Mouse (Mus musculus) neural tube, embryonic 12.5 days (tissue): Measurements from ENCODE around the gene LTO1. TPM values are rescaled to one million over a fixed set of nuclear protein-coding genes. Genes with fewer than 3 reads are reported as not detected.

Experiments
- ATAC-seq: fragments of 200-750 bp; cut with Nextera tagmentation; 2 replicates; pipeline ENCODE4 v1.8.0; 2017; ENCODE audit warnings: low read depth, mild to moderate bottlenecking, moderate TSS enrichment, moderate library complexity; ENCODE audit not compliant: low FRiP score
- H3K27ac ChIP-seq: fragments of 300-500 bp; sonication (generic); 2 replicates; pipeline ENCODE4 v1.5.1; 2016
- H3K27me3 ChIP-seq: fragments of 300-500 bp; sonication (generic); replicated peaks from 2 replicates; pipeline ENCODE4 v1.6.1; 2016; ENCODE audit warnings: mild to moderate bottlenecking
- H3K36me3 ChIP-seq: fragments of 300-500 bp; sonication (generic); 2 replicates; pipeline ENCODE4 v1.6.1; 2016; ENCODE audit warnings: mild to moderate bottlenecking
- H3K4me1 ChIP-seq: fragments of 300-500 bp; sonication (generic); 2 replicates; pipeline ENCODE4 v1.6.1; 2016
- H3K4me2 ChIP-seq: fragments of 300-500 bp; sonication (generic); replicated peaks from 2 replicates; pipeline ENCODE4 v1.6.1; 2016; ENCODE audit warnings: mild to moderate bottlenecking
- H3K4me3 ChIP-seq: fragments of 300-500 bp; sonication (generic); 2 replicates; pipeline ENCODE4 v1.5.1; 2016
- H3K9ac ChIP-seq: fragments of 300-500 bp; sonication (generic); 2 replicates; pipeline ENCODE4 v1.6.1; 2016; ENCODE audit warnings: mild to moderate bottlenecking
- H3K9me3 ChIP-seq: fragments of 300-500 bp; sonication (generic); 2 replicates; pipeline ENCODE4 v1.6.1; 2016; ENCODE audit warnings: mild to moderate bottlenecking
- WGBS: fragments of 180-500 bp; shearing (Covaris S2); methylation state at CpG from one replicate; pipeline ENCODE4 v1.1.7; 2016; 5-methylcytosine and 5-hydroxymethylcytosine counted together
- polyA plus RNA-seq: library from polyadenylated mRNA; unstranded; fragments of >200 nt; fragmentation: Nextera tagmentation; extraction: Ambion mirVana; gene quantifications from 2 replicates; pipeline ENCODE4 v1.2.1, GENCODE M21; 2016

LTO1 gene
- polyA plus RNA-seq, 1 experiment from 2014 or later = 36.7 TPM

DNA sequence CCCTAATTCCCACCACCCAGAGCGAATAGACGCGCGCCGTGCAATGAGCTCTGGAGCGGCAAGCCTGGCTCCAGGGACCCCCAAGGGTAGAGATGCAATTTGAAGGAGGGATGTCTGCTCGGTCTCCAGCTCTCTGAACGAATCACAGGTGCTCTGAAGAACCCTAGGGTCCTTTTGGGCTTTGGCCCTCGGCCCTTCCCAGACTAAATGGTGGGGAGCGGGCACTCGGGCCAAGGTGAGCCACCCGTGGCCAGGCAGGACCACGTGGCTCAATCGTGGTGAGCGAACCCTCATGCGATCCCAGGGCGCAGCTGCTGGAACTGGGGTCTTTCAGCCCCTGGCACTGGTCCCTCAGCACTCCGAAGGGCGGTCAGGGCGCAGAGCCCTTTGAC is 27.8 kb downstream of the LTO1 start:
- no peak for ATAC-seq
- Histone ChIP-seq H3K4me3 (peak overlapping the region; percentile 31), H3K9me3 (no peaks in the 10 kb centered on the region), H3K4me1 (peaks cover 45% of the 10 kb centered on the region), H3K27me3 (peaks cover 27% of the 10 kb centered on the region), H3K9ac (0 out of 2 replicates have a peak overlapping the region, but pooled peaks have one; percentile 35), H3K36me3 (no peaks in the 10 kb centered on the region), H3K27ac (no peak overlapping the region), H3K4me2 (peak overlapping the region; percentile 80)
- WGBS = under 1% methylated on average over 20 of the region's 20 CpGs

DNA sequence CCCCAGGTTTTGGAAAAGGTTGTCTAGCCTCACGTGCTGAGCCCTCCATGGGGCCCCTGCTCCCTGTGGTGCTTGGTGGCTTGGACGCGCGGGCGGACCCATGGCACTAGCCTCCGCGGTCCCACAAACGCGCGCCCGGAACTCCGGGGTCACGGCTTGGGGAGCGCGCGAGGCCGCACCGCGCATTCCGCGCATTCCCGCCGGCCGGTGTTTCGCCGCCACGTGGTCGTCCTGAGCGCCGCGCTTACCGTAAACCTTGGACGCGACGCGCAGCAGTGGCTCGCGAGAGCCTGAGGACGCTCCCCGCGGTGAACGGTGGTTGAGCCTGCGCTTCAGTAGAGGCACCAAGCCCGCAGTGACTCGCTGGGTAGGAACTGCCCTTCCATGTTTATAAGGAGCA is 28.4 kb downstream of the LTO1 start:
- peaks cover 27% of the 10 kb centered on the region for H3K27me3 ChIP-seq
- under 1% methylated on average over 45 of the region's 45 CpGs for WGBS
- H3K9ac ChIP-seq = 0 out of 2 replicates have a peak overlapping the region, but pooled peaks have one; percentile 35
- peak overlapping the region; percentile 31 for H3K4me3 ChIP-seq
- ATAC-seq = 0 out of 2 replicates have a peak, but pooled peaks have one; percentile 5
- peak overlapping the region; percentile 80 for H3K4me2 ChIP-seq
- H3K27ac ChIP-seq = no peak overlapping the region
- no peaks in the 10 kb centered on the region for H3K9me3 ChIP-seq
- H3K4me1 ChIP-seq = peaks cover 42% of the 10 kb centered on the region
- no peaks in the 10 kb centered on the region for H3K36me3 ChIP-seq

DNA sequence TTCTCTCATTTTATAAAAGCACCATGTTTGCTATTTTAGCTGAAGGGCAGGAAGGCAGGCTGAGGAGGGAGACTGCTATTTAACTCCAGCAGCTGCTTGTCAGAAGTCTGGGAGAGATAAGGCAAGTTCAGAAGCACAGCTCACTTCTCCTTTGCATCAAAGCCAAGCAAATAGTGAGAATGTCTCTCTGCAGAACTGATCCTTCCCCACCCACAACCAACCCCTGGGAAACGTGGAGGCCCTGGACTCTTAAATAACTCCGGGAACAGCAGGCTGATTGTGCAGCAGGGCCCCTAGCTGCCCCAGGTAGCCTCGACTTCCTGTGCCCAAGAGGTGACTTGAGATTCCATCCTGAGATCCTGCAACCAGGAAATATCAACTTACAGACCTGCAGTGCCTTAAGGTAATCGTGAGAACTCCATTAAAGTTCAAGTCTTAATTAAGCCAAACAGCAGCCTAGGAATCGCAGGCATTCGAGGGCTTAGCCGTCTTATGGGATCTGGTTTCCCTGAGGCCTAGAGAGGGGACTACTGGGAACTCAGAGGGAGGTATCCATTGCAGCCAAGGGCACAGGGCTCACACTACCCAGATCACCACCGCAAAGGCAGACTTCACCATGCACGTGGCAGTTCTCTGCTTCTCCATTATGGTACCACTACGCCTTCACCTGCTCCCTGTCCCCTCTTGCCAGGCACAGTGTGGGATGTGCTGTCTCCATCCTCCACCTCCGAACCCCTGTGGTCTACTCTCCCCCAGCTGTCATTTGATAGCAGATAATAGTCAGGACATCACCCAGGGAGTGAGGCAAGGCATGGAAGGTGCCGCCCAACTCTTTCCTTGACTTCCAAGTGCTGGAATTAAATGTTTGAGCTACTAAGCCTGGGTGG is 43.9 kb downstream of the LTO1 start:
- H3K27ac ChIP-seq = no peak overlapping the region
- no peak for ATAC-seq
- H3K4me1 ChIP-seq = no peaks in the 10 kb centered on the region
- no peaks in the 10 kb centered on the region for H3K9me3 ChIP-seq
- no peaks in the 10 kb centered on the region for H3K36me3 ChIP-seq
- no peaks in the 10 kb centered on the region for H3K27me3 ChIP-seq
- WGBS = 68% methylated on average over 12 of the region's 12 CpGs
- H3K4me2 ChIP-seq = no peak overlapping the region
- no peak overlapping the region for H3K4me3 ChIP-seq
- no peak overlapping the region for H3K9ac ChIP-seq

DNA sequence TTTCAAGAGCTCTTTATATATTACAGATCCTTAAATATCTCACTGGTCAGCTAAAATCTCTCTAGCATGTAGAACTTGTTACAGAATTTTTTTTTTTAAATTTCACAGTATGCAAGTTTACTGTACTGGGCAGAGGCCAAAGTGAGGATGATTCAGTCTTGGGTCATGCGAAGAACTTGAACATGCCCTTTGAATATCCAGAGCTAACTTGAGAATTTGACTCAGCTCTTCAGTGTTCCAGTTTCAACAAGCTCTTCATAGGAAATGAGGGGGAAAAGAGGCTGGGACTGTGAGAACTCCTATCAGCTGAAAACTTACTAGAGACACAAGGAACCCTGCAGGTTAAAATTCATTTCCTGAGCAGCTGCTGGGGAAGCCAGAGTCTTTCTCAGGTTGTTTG is 49.0 kb downstream of the LTO1 start:
- H3K27ac ChIP-seq = no peak overlapping the region

DNA sequence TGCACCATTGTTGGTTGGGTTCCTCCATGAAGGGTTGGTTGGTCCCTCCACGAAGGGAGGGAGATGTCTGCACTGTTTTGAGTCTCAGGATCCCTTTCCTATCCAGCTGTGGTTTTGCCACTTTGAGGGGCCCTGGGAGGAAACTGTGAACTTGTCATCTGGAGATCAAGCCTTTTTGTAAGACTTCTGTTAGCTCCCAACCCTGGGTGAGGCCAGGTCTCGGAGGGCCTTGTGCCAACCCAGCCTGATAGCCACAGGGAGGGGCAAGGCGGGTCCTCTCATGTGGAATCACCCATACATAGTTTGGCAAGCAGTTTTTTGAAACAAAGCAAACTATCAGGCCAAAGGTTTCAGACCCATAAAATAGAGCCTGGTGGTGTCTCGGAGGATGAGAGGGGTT is 49.4 kb downstream of the LTO1 start:
- no peak overlapping the region for H3K4me2 ChIP-seq
- H3K4me1 ChIP-seq = no peaks in the 10 kb centered on the region
- H3K27ac ChIP-seq = no peak overlapping the region
- no peaks in the 10 kb centered on the region for H3K9me3 ChIP-seq
- no peaks in the 10 kb centered on the region for H3K27me3 ChIP-seq
- no peak for ATAC-seq
- no peak overlapping the region for H3K4me3 ChIP-seq
- H3K9ac ChIP-seq = no peak overlapping the region
- 81% methylated on average over 4 of the region's 4 CpGs for WGBS
- no peaks in the 10 kb centered on the region for H3K36me3 ChIP-seq

More for the DNA sequence above, 49.0 kb downstream of the LTO1 start:
- ATAC-seq = no peak
- Histone ChIP-seq H3K4me2 (no peak overlapping the region), H3K9ac (no peak overlapping the region), H3K36me3 (no peaks in the 10 kb centered on the region), H3K4me1 (no peaks in the 10 kb centered on the region), H3K27me3 (no peaks in the 10 kb centered on the region), H3K9me3 (no peaks in the 10 kb centered on the region), H3K4me3 (no peak overlapping the region)
- WGBS = 98% methylated on average over 1 of the region's 1 CpGs

DNA sequence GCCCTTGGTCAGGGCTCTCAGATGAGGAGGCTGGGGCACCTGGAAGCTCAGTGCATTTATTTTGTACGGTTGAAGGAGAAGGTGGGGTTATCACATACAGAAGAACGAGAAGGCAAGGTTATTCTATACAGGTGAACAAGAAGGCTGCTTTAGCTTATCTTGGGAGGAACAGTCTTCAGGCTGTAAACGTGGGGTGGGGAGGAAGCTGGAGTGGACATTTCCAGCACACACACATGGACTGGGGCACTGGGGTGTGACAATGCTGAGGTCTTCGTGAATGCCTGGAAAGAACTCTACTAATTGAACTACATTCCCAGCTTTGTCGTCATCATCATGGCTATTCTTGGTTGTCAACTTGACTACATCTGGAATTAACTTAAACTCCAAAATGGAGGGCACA is 51.0 kb downstream of the LTO1 start:
- no peaks in the 10 kb centered on the region for H3K4me1 ChIP-seq
- WGBS = 79% methylated on average over 5 of the region's 5 CpGs
- no peak for ATAC-seq

DNA sequence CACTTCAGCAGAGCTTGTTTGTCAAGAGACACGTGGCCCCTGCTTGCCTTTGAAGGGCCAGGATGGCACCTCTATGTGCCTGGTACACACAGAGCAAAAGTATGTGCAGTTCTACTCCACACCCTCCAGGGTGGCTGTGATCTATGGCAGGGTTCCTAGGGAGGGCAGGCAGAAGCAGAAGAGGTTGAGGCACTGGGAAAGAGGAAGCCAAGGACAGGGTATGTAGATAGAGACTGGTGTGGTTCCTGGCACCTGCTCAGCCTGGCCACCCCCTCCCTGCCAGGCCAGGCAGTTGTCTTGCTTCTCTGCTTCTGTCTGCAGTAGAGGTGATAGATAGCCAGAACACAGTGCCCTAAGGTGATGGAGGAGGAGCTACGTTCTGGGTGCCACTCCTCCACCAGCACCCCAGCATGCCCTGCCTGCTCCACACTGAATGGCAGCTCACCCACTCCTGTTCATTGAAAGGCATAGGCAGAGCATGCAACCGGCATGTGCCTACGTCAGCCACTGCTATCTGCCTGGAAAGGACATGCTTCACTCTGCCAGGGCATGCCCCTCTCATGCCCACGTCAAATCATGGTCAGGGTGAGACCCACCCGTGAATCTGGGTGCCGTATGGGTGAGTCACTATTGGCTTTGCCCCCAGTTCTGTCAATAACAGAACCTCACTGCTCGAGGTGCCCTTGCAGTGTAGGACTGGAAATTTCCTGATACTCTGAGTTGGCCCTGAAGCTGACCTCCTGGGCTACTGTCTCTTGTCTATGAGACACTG is 56.3 kb downstream of the LTO1 start:
- WGBS = 74% methylated on average over 8 of the region's 8 CpGs
- Histone ChIP-seq H3K4me3 (no peak overlapping the region), H3K27me3 (no peaks in the 10 kb centered on the region), H3K27ac (no peak overlapping the region), H3K4me2 (no peak overlapping the region), H3K36me3 (no peaks in the 10 kb centered on the region), H3K4me1 (no peaks in the 10 kb centered on the region), H3K9ac (no peak overlapping the region), H3K9me3 (no peaks in the 10 kb centered on the region)
- ATAC-seq = no peak

More for the DNA sequence above, 51.0 kb downstream of the LTO1 start:
- no peak overlapping the region for H3K4me3 ChIP-seq
- H3K4me2 ChIP-seq = no peak overlapping the region
- H3K27ac ChIP-seq = no peak overlapping the region
- no peak overlapping the region for H3K9ac ChIP-seq
- no peaks in the 10 kb centered on the region for H3K27me3 ChIP-seq
- H3K36me3 ChIP-seq = no peaks in the 10 kb centered on the region
- no peaks in the 10 kb centered on the region for H3K9me3 ChIP-seq

DNA sequence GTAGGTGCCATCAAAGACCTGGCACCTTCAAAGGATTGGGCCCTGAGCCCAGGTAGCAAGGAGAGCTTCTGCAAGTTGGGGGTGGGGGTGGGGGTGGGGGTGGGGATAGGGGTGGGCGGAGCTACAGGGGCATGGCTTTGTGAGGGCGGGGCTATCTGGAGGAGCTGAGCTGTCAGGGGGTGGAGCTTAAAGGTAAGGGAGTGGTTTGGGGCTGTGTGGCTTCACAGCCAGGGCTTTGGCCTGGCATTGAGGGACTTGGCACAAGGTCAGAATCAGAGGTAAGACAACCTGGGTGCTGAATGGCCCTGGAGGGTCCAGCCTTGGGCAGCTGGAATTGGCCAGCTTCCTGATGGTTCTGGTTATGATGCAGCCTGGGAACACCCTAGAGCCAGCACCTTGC is 56.9 kb downstream of the LTO1 start:
- WGBS = 57% methylated on average over 2 of the region's 2 CpGs
- no peaks in the 10 kb centered on the region for H3K27me3 ChIP-seq
- H3K36me3 ChIP-seq = no peaks in the 10 kb centered on the region
- no peak overlapping the region for H3K27ac ChIP-seq
- H3K4me2 ChIP-seq = no peak overlapping the region
- H3K9ac ChIP-seq = no peak overlapping the region
- no peaks in the 10 kb centered on the region for H3K4me1 ChIP-seq
- no peak overlapping the region for H3K4me3 ChIP-seq
- ATAC-seq = no peak
- H3K9me3 ChIP-seq = no peaks in the 10 kb centered on the region

DNA sequence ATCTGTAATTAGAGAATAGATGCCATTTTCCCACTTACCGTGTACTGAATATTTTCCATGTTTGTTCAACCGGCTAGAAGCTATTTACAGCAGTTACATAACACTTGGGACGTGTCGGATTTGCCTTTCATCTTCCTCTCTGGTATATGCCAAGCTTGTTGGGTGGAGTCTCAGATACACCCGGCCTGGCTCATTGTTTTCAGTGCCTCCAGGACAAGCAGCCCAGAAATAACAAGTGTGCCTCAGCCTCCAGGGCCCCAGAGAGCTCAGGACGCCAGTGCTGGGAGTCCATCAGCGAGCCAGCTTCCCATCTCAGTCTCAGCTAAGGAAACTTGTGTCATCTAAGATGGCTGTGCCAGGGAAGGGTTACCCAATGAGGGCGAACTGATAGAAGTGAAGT is 58.6 kb downstream of the LTO1 start:
- H3K36me3 ChIP-seq = no peaks in the 10 kb centered on the region
- whole genome bisulfite sequencing = 76% methylated on average over 8 of the region's 8 CpGs
- no peak overlapping the region for H3K4me2 ChIP-seq

DNA sequence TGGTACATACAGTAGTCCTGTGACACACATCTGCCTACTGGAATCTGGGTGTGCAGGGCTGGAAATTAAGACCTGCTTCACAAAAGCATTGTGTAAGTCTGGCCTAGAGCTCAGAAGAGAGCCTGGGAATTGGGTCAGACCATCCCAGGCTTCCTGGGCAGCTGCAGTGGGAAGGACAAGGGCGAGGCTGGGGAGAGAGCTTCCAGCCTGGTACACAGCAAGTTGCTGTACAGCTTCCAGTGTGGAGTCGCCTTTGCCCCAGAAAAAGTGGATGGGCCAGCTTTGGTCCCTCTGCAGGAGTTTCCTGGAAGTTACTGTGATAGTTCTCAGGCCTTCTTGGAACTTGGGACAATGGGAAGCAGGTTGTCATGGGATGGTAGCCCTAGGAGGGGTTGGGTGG is 62.2 kb downstream of the LTO1 start:
- 87% methylated on average over 2 of the region's 2 CpGs for WGBS
- H3K27me3 ChIP-seq = no peaks in the 10 kb centered on the region
- H3K27ac ChIP-seq = no peak overlapping the region
- H3K9ac ChIP-seq = no peak overlapping the region
- H3K4me3 ChIP-seq = no peak overlapping the region
- H3K9me3 ChIP-seq = no peaks in the 10 kb centered on the region
- no peaks in the 10 kb centered on the region for H3K36me3 ChIP-seq
- ATAC-seq = no peak
- H3K4me1 ChIP-seq = no peaks in the 10 kb centered on the region
- H3K4me2 ChIP-seq = no peak overlapping the region

More for the DNA sequence above, 58.6 kb downstream of the LTO1 start:
- Histone ChIP-seq H3K27ac (no peak overlapping the region), H3K4me3 (no peak overlapping the region), H3K27me3 (no peaks in the 10 kb centered on the region), H3K9me3 (no peaks in the 10 kb centered on the region), H3K4me1 (no peaks in the 10 kb centered on the region), H3K9ac (no peak overlapping the region)
- no peak for ATAC-seq

DNA sequence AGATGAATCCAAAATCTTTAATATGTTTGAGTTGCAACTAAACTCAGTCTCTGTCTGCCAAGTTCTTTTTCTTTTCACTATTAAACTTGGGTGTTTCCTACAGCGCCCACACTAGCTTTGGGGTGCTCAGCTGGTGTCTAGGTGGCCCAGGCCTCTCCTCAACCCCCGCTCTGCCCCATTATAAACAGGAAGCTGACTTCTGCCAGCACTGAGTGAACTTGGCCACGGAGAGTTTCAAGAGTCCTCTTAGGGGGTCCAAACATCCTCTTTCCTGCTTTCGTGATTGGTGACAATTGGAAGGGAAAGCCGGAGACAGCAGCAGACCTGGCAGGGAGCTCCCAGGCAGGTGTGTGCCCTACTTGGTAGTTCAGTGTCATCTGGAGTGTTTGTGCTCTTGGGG is 64.9 kb downstream of the LTO1 start:
- ATAC-seq = no peak
- H3K4me2 ChIP-seq = no peak overlapping the region
- H3K9ac ChIP-seq = no peak overlapping the region
- H3K27ac ChIP-seq = no peak overlapping the region
- H3K36me3 ChIP-seq = no peaks in the 10 kb centered on the region
- WGBS = 77% methylated on average over 5 of the region's 5 CpGs
- H3K27me3 ChIP-seq = no peaks in the 10 kb centered on the region
- H3K4me1 ChIP-seq = no peaks in the 10 kb centered on the region
- no peaks in the 10 kb centered on the region for H3K9me3 ChIP-seq
- no peak overlapping the region for H3K4me3 ChIP-seq
